12 mouse cellular contexts compared by ENCODE assay signal in the genomic region with DNA sequence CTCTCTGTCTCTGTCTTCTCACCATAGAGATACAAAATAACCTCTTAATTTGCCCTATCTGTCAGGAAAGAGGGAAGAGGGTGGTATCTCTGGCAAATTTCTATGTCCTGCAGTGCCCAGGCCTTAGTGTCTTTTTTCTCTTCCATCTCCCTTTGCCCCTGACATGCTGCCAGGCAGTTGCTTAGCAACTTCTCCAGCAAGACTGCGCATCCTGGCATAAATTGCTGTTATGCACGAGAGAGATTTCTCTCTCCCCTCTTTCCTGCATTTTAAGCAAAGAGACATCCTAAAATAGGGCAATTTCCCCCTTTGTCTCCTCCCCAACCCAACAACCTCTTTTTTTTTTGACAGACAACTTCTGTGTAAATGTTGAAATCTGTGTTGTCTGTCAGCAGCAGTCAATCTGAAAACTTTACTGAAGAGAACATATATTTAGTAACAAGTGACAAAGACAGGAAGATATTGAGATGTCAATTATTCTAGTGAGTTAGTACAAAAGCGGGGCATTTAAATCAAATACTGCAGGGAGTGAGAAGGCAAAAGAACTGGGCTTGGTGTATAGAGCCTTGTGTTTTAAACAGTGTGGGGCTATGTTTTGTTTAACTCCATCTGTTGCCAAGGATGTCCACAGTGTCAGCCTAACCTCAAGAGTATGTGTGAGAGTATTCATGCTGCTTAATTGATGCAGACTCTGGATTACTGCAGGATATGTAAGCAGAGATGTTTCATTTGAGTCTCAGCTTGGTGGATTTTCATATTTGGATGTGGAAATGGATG.
DNase-seq lines count a peak whose midpoint lies in the region; ATAC-seq and TF ChIP-seq lines count a peak whose summit lies in the region.
"Had no signal": no experiment of that assay in that cellular context is flagged by ENCODE, and none has a peak within 500 bp of the region (broad histone marks: within the 10 kb centered on the region; RNA-seq: fewer than 3 reads in every experiment).

No protein-coding gene starts in this region.

- no peaks in the 10 kb centered on the region for H3K27me3 ChIP-seq in liver, postnatal 0 days (ENCODE audit: insufficient read depth, low read length)

- H3K36me3 ChIP-seq in liver, postnatal 0 days (replicated peaks; ENCODE audit: insufficient read depth, low read length), result no peaks in the 10 kb centered on the region

- WGBS in liver, postnatal 0 days (ENCODE audit: insufficient replicate concordance), result 57% methylated on average over 3 of the region's 3 CpGs

- no peak overlapping the region for H3K27ac ChIP-seq in liver, postnatal 0 days (ENCODE audit: low read depth)

- no peaks in the 10 kb centered on the region for H3K4me1 ChIP-seq in liver, postnatal 0 days (ENCODE audit: insufficient read depth)

- DNase-seq in cerebellum, postnatal 25 days, result peak; percentile 25 to 56
- no peak for DNase-seq in cerebellum, adult 9-11 months
- DNase-seq in ovary, postnatal 36 days (ENCODE audit: low spot score), result peak; percentile 6
- DNase-seq in ovary, postnatal 14 days (ENCODE audit: low spot score), result no peak
- DNase-seq in left cerebral cortex, postnatal 14 days (ENCODE audit: low spot score in 2 of 2), result peak; percentile 69 to 72
- peak; percentile 70 for DNase-seq in telencephalon, adult 2 months (ENCODE audit: low read depth, low spot score)
- DNase-seq in liver, postnatal 0 days, result no peak
- no peak for DNase-seq in heart, adult 18-20 months
- DNase-seq: adrenal gland, adult 8-10 months; lung, embryonic 14.5 days; retina, postnatal 1 day had no signal

- TF ChIP-seq CTCF in liver, postnatal 0 days (IDR thresholded peaks at IDR 0.05; ENCODE audit: low read depth), result no peak

- no peak overlapping the region for H3K9ac ChIP-seq in liver, postnatal 0 days (replicated peaks)
- H3K9ac ChIP-seq: lung, embryonic 14.5 days had no signal

- H3K4me2 ChIP-seq in liver, postnatal 0 days (ENCODE audit: low read depth, low read length), result no peak overlapping the region
- H3K4me2 ChIP-seq: lung, embryonic 14.5 days had no signal

- no peaks in the 10 kb centered on the region for H3K9me3 ChIP-seq in liver, postnatal 0 days (ENCODE audit: low read length)

- intact Hi-C loops in left cerebral cortex, postnatal 14 days (cut with DNase I), result no loop called here

- TF ChIP-seq EP300 in liver, postnatal 0 days (IDR thresholded peaks at IDR 0.05; ENCODE audit: low read depth), result no peak

- no peak for ATAC-seq in liver, postnatal 0 days
- ATAC-seq: intestine, embryonic 16.5 days had no signal

- no peak overlapping the region for H3K4me3 ChIP-seq in liver, postnatal 0 days (ENCODE audit: low read depth, low read length)

Comparison
In these comparisons a context has a peak if more than half of its experiments do, and no peak if none do; other contexts are left out.
1. DNase-seq: peak in cerebellum, postnatal 25 days (2 of 2), ovary, postnatal 36 days (single experiment), left cerebral cortex, postnatal 14 days (2 of 2) and telencephalon, adult 2 months (single experiment); none in cerebellum, adult 9-11 months (single experiment), ovary, postnatal 14 days (single experiment), liver, postnatal 0 days (single experiment) and heart, adult 18-20 months (0 of 2).